Mouse (Mus musculus) forebrain, embryonic 12.5 days (tissue): ENCODE data around the gene Lsamp. TPM values are rescaled to one million over a fixed set of nuclear protein-coding genes. Genes with fewer than 3 reads are reported as not detected.

Experiments
- ATAC-seq: fragments of 200-750 bp; cut with Nextera tagmentation; 2 replicates; pipeline ENCODE4 v1.8.0; 2017; ENCODE audit warnings: moderate TSS enrichment; ENCODE audit not compliant: low FRiP score
- H3K27ac ChIP-seq: fragments of 300-500 bp; sonication (generic); 2 replicates; pipeline ENCODE4 v1.5.1; 2016; ENCODE audit warnings: mild to moderate bottlenecking
- H3K27me3 ChIP-seq: fragments of 300-500 bp; sonication (generic); 2 replicates; pipeline ENCODE4 v1.6.1; 2016; ENCODE audit warnings: mild to moderate bottlenecking
- H3K36me3 ChIP-seq: fragments of 300-500 bp; sonication (generic); replicated peaks from 2 replicates; pipeline ENCODE4 v1.6.1; 2016; ENCODE audit warnings: mild to moderate bottlenecking
- H3K4me1 ChIP-seq: fragments of 300-500 bp; sonication (generic); 2 replicates; pipeline ENCODE4 v1.6.1; 2016
- H3K4me2 ChIP-seq: fragments of 300-500 bp; sonication (generic); 2 replicates; pipeline ENCODE4 v1.6.1; 2016; ENCODE audit warnings: mild to moderate bottlenecking, moderate library complexity
- H3K4me3 ChIP-seq: fragments of 300-500 bp; sonication (generic); replicated peaks from 2 replicates; pipeline ENCODE4 v1.5.1; 2016; ENCODE audit warnings: mild to moderate bottlenecking
- H3K9ac ChIP-seq: fragments of 300-500 bp; sonication (generic); 2 replicates; pipeline ENCODE4 v1.6.1; 2016; ENCODE audit warnings: mild to moderate bottlenecking
- H3K9me3 ChIP-seq: fragments of 300-500 bp; sonication (generic); 2 replicates; pipeline ENCODE4 v1.6.1; 2016
- WGBS: fragments of 180-500 bp; shearing (Covaris S2); methylation state at CpG from one replicate; pipeline ENCODE4 v1.1.7; 2016; 5-methylcytosine and 5-hydroxymethylcytosine counted together
- polyA plus RNA-seq: library from polyadenylated mRNA; unstranded; fragments of >200 nt; fragmentation: Nextera tagmentation; extraction: Ambion mirVana; gene quantifications from 2 replicates; pipeline ENCODE4 v1.2.1, GENCODE M21; 2016

Lsamp gene
- 24.6 and 26.9 TPM in 2 replicates for polyA plus RNA-seq

DNA sequence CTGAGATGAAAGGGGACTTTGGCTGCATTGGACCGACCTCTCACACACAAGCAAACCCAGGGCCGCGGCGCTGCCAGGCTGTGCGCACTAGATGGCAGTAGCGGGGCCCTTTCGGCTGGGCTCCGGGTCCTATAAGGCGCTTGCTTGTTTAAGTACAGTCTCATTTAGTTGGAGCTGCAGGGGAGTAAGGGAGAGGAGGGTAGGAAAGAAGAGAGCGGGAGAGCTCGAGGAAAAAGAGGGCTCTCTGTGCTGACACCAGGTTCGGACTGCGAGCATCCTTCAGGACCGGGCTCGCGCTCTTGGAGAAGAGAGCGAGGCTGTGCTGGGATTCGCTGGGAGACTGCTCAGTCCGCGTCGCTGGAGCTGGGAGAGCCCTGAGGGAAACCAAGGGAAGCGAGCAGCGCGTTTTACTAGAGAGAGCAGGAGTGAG lies at the start of gene Lsamp:
Gene Lsamp (plus strand): TSS at position 157 of the 430 bp plus-strand sequence.
- H3K9ac ChIP-seq: peak within 1 kb of the TSS; percentile 64
- no peaks in the 10 kb centered on the region for H3K9me3 ChIP-seq
- WGBS: under 1% methylated on average over 24 of the region's 24 CpGs
- H3K4me1 ChIP-seq: peaks cover 7% of the 10 kb centered on the region
- peak; percentile 95 for ATAC-seq
- H3K36me3 ChIP-seq: no peaks in the 10 kb centered on the region
- H3K4me3 ChIP-seq: peak within 1 kb of the TSS; percentile 61
- H3K27ac ChIP-seq: peak within 1 kb of the TSS; percentile 50; the same call in 1 of the 2 replicates
- H3K27me3 ChIP-seq: 0 out of 2 replicates have a peak, but pooled peaks cover 3% of the 10 kb centered on the region
- peak within 1 kb of the TSS; percentile 94 for H3K4me2 ChIP-seq

DNA sequence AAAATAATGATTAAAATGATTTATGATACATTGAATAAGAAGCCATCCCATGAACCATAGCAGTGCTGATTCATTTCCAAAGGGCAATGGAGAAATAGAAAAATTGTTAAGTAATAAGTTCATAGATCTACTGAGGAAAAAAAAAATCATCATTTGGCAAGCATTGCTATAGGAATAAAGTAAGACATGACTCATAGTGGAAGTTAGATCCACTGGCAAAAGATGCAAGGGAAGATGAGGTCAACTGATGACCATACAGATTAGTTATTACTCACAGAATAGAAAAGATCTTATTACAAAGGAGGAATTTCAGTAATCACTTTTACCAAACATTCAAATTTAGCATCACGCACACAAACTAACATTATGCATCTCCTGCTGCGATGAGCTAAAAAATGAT lies 26.5 kb upstream of the Lsamp start:
- WGBS: 92% methylated on average over 2 of the region's 2 CpGs
- no peaks in the 10 kb centered on the region for H3K27me3 ChIP-seq
- no peak for ATAC-seq
- H3K9ac ChIP-seq: no peak overlapping the region
- H3K9me3 ChIP-seq: no peaks in the 10 kb centered on the region
- H3K36me3 ChIP-seq: no peaks in the 10 kb centered on the region
- no peak overlapping the region for H3K4me2 ChIP-seq
- no peak overlapping the region for H3K27ac ChIP-seq
- no peaks in the 10 kb centered on the region for H3K4me1 ChIP-seq
- no peak overlapping the region for H3K4me3 ChIP-seq

DNA sequence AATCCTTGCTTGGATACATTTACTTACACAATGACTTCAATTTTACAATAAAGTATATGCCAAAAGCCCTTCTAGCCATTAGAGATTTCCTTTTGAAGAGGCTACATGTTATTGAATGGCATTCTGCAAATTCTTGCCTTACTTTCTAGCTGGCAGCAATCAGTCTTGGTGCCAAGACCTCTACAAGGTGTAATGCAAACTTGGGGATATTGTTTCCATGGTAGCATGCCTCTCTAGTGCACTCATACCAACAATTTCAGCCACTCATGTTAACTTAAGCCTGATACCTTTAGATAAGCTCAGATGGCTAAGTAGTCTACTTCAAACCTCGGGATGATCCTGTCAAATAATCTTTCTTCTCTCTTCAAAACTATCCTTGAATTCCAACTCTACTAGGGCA lies 11.4 kb upstream of the Lsamp start:
- 82% methylated on average over 1 of the region's 1 CpGs for WGBS
- Histone ChIP-seq H3K36me3 (no peaks in the 10 kb centered on the region), H3K9me3 (no peaks in the 10 kb centered on the region), H3K27me3 (no peaks in the 10 kb centered on the region), H3K9ac (no peak overlapping the region), H3K27ac (no peak overlapping the region), H3K4me3 (no peak overlapping the region), H3K4me1 (no peaks in the 10 kb centered on the region), H3K4me2 (no peak overlapping the region)
- ATAC-seq: no peak

DNA sequence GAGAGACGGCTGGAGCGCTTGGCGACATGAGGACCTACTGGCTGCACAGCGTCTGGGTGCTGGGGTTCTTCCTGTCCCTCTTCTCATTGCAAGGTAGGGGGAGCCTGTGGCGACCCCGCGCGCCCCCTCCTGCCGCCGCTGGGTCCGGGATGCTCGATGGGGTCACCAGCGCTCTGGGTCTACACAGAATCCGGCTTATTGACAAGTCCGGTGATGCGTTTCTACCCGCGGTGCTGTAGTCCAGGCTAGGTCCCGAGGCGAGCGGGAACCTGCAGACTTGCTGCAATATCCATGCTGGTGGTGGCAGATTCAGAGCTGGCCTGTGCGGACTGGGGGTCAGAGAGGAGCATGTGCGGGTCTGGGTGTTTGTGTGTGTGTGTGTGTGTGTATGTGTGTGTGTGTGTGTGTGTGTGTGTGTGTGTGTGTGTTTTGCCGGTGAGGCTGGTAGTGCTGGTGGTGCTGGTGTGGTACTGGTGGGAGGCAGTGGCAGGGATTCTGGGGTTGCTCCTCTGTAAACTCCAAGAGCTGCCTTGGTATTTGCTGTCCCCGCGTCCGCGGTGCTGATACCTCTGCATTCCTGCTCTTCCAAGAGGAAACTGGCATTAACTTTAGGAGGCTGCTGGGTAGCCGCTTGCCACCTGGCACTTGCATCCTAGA lies 602 bp downstream of the Lsamp start:
- 0 out of 2 replicates have a peak, but pooled peaks cover 3% of the 10 kb centered on the region for H3K27me3 ChIP-seq
- 2% methylated on average over 28 of the region's 29 CpGs for WGBS
- H3K9ac ChIP-seq: peak overlapping the region; percentile 64
- H3K4me3 ChIP-seq: peak overlapping the region; percentile 61
- ATAC-seq: peak; percentile 75
- H3K4me1 ChIP-seq: peaks cover 7% of the 10 kb centered on the region
- H3K36me3 ChIP-seq: no peaks in the 10 kb centered on the region
- H3K9me3 ChIP-seq: no peaks in the 10 kb centered on the region
- H3K4me2 ChIP-seq: peak overlapping the region; percentile 94
- peak overlapping the region; percentile 50; the same call in 1 of the 2 replicates for H3K27ac ChIP-seq

DNA sequence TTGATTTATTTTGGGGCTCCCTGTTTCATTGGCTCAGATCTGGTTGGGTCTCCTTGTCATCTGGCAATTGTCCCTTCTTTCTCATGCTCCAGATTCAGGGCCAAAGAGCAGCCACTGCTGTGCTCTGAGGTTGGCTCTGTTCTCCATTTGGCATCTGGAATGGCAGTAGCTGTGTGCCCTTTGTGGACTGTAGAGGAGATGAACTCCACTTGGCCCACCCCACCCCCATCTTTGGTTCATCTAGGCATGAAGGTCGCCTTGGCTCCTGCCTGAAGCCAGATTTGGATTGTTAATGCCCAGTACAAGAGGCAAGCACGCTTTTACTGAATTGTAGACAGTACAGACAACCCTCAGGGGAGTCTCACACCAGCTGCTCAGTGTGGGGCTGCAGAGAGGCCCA lies 4.3 kb downstream of the Lsamp start:
- Histone ChIP-seq H3K27ac (no peak overlapping the region), H3K27me3 (0 out of 2 replicates have a peak, but pooled peaks cover 3% of the 10 kb centered on the region), H3K9me3 (no peaks in the 10 kb centered on the region), H3K36me3 (no peaks in the 10 kb centered on the region), H3K4me2 (no peak overlapping the region), H3K9ac (no peak overlapping the region), H3K4me1 (peaks cover 7% of the 10 kb centered on the region), H3K4me3 (no peak overlapping the region)
- WGBS: 59% methylated on average over 2 of the region's 2 CpGs
- ATAC-seq: no peak

DNA sequence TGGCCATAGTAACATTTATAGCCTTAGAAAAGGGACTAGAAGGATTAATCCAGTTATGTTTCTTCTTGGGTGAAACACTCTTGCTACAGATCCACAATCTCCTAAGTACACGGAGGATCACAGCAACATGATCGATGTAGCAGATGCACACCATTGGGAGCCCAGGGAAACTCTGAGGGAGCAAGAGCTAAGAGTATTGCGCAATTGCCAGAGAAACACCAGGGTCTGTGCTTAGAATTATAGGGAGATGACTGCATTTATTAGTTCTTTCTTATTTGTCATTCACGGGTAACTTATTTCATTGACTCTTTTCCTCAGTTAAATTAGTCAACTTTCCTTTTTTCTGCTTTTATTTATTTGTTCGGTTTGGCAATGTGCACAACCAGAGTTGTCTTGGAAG lies 10.7 kb downstream of the Lsamp start:
- no peak overlapping the region for H3K9ac ChIP-seq
- no peak overlapping the region for H3K27ac ChIP-seq
- no peak overlapping the region for H3K4me2 ChIP-seq
- no peak overlapping the region for H3K4me3 ChIP-seq
- H3K27me3 ChIP-seq: no peaks in the 10 kb centered on the region
- ATAC-seq: no peak
- H3K36me3 ChIP-seq: no peaks in the 10 kb centered on the region
- H3K9me3 ChIP-seq: no peaks in the 10 kb centered on the region
- no peaks in the 10 kb centered on the region for H3K4me1 ChIP-seq
- 89% methylated on average over 5 of the region's 5 CpGs for WGBS

DNA sequence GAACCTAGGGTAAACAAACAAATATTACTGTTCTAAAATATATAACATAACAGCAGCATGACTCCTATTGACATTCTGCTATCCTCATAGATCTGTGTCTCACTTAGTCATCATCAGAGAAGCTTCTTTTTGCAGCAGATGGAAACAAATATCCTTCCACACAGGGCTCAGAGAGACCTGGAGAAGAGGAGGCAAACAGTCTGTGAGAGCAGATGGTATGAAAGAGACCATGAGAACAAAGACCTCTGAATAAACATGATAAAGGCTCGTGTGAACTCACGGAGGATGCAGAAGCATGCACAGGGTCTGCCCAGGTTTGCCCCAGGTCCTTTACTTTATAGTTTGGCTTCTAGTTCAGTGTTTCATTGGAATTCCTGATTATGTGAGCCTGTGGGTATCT lies 24.6 kb downstream of the Lsamp start:
- no peak overlapping the region for H3K9ac ChIP-seq
- no peaks in the 10 kb centered on the region for H3K4me1 ChIP-seq
- no peak overlapping the region for H3K27ac ChIP-seq
- no peak overlapping the region for H3K4me3 ChIP-seq
- no peaks in the 10 kb centered on the region for H3K36me3 ChIP-seq
- 60% methylated on average over 2 of the region's 2 CpGs for WGBS
- H3K4me2 ChIP-seq: no peak overlapping the region
- ATAC-seq: no peak
- no peaks in the 10 kb centered on the region for H3K9me3 ChIP-seq
- no peaks in the 10 kb centered on the region for H3K27me3 ChIP-seq

DNA sequence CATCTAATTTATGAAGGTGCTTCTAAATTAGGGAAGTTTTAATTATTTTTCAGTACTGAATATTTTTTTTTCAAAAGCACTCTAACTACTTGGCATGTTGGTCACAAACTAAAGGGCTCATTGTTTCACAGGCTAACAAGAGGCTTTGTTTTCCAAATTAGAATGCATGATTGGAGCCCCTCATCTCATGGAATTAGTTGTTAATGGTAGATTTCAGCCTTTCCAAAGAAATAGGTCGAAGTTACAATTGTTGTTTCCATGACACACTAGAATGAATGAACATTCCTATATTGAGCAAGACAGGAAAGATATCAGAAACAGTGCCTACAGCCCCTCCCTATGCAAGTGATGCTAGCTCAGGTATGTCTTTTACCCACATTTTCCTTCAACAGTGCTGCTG lies 26.9 kb downstream of the Lsamp start:
- H3K36me3 ChIP-seq: no peaks in the 10 kb centered on the region
- 28% methylated on average over 1 of the region's 1 CpGs for WGBS
- ATAC-seq: no peak
- no peak overlapping the region for H3K4me2 ChIP-seq
- no peak overlapping the region for H3K27ac ChIP-seq
- H3K4me3 ChIP-seq: no peak overlapping the region
- H3K9me3 ChIP-seq: no peaks in the 10 kb centered on the region
- H3K4me1 ChIP-seq: no peaks in the 10 kb centered on the region
- no peaks in the 10 kb centered on the region for H3K27me3 ChIP-seq
- H3K9ac ChIP-seq: no peak overlapping the region

DNA sequence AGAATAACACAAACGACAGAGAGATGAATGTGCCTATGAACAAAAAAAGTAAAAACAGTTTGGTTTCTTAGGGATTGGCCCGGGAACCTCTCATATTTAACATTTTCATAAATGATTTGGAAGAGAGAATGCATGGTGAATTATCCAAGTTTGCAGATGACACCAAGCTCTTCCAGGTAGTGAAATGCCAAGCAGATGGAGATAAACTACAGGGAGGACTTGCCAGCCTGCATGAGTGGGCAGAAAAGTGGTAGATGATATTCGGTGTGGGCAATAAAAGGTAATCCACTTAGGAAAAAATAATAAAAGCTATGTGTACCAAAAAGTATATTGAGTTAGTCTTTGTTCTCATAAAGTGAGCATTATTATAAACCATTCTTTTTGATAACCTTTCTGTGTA lies 38.5 kb downstream of the Lsamp start:
- H3K27me3 ChIP-seq: no peaks in the 10 kb centered on the region
- H3K9ac ChIP-seq: no peak overlapping the region
- no peak overlapping the region for H3K4me3 ChIP-seq
- no peaks in the 10 kb centered on the region for H3K4me1 ChIP-seq
- H3K36me3 ChIP-seq: no peaks in the 10 kb centered on the region
- WGBS: 92% methylated on average over 3 of the region's 3 CpGs
- no peak overlapping the region for H3K27ac ChIP-seq
- H3K9me3 ChIP-seq: no peaks in the 10 kb centered on the region
- no peak for ATAC-seq
- H3K4me2 ChIP-seq: no peak overlapping the region

DNA sequence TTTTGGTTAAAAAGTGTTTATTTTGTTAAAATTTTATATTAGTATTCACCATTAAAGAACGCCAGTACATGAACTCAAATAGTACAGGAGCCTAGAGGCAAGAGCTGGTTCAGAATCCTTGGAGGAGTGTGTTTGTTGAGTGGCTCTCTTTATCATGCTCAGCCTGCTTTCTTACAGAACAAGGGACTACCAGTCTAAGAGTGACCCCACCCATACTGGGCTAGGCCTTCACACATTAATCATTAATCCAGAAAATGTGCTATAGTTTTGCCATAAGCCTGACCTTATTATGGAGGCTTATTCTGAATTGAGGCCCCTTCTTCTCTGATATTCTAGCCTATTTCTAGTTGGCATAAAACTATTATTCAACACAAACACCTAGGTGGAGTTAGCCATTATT lies 52.6 kb downstream of the Lsamp start:
- Histone ChIP-seq H3K9ac (no peak overlapping the region), H3K4me2 (no peak overlapping the region), H3K27me3 (no peaks in the 10 kb centered on the region), H3K9me3 (no peaks in the 10 kb centered on the region), H3K36me3 (no peaks in the 10 kb centered on the region), H3K4me3 (no peak overlapping the region), H3K27ac (no peak overlapping the region), H3K4me1 (no peaks in the 10 kb centered on the region)
- ATAC-seq: no peak
- WGBS: 89% methylated on average over 1 of the region's 1 CpGs

DNA sequence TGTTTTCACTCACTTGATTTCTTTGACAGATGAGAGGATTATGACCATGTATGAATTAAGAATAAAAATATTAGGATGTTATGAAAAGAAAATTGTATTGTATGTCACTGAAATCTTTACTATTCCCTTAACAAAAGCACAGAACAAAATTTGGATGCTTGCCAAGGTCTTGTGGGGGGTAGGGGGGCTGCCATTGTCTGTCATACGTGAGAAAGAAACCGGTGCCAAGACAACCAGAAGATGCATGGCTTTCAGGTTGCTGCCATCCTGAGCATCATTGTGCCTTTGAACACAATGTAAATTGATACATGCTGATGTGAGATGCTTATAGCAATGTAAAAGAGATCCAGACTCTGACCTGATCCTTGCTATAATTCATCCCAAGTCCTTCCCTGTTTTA lies 75.4 kb downstream of the Lsamp start:
- Histone ChIP-seq H3K9me3 (no peaks in the 10 kb centered on the region), H3K4me3 (no peak overlapping the region), H3K4me1 (no peaks in the 10 kb centered on the region), H3K27me3 (no peaks in the 10 kb centered on the region), H3K36me3 (no peaks in the 10 kb centered on the region), H3K27ac (no peak overlapping the region), H3K4me2 (no peak overlapping the region), H3K9ac (no peak overlapping the region)
- WGBS: 63% methylated on average over 2 of the region's 2 CpGs
- ATAC-seq: no peak

DNA sequence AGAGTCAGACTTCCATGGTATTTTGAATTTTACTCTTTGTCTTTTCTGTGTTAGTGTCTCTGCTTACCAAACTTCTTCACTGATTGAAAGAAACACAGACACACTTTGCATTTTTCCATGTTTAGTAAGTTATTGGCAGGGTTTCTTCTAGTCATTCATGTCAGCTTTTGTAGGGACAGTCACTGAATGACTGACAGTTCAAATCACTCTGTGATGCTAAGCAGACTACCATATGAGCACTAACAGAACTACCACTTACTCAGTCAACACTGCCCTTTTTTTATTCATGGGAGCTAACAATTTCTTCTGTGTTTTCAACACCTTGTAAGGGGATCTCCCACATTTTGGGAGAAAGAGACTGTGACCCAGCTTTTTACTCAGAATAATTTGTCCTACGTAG lies 75.8 kb downstream of the Lsamp start:
- 87% methylated on average over 1 of the region's 1 CpGs for WGBS

DNA sequence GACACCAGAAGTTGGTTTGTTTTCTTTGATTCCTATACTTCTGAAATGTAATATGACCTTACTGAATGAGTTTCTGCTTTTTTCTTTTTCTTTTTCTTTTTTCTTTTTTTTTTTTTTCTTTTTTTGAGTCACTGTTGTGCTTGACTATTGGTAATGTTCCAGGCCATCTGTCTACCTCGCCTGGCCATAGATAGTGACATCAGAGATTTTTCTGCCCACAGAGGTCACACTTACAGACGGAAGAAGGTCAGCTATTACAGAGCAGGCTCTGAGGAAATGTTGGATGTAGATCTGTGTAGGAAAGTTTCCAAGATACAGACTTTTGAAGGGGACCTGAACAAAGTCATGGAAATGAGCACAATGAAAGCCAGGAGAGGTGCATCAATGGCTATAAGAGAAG lies 76.3 kb downstream of the Lsamp start:
- WGBS: 73% methylated on average over 2 of the region's 2 CpGs

More for the DNA sequence above, 75.8 kb downstream of the Lsamp start:
- ATAC-seq: no peak
- H3K27me3 ChIP-seq: no peaks in the 10 kb centered on the region
- H3K36me3 ChIP-seq: no peaks in the 10 kb centered on the region
- H3K4me3 ChIP-seq: no peak overlapping the region
- H3K4me2 ChIP-seq: no peak overlapping the region
- no peaks in the 10 kb centered on the region for H3K4me1 ChIP-seq
- H3K27ac ChIP-seq: no peak overlapping the region
- H3K9me3 ChIP-seq: no peaks in the 10 kb centered on the region
- H3K9ac ChIP-seq: no peak overlapping the region

More for the DNA sequence above, 76.3 kb downstream of the Lsamp start:
- Histone ChIP-seq H3K4me1 (no peaks in the 10 kb centered on the region), H3K4me3 (no peak overlapping the region), H3K9me3 (no peaks in the 10 kb centered on the region), H3K4me2 (no peak overlapping the region), H3K9ac (no peak overlapping the region), H3K27ac (no peak overlapping the region), H3K27me3 (no peaks in the 10 kb centered on the region), H3K36me3 (no peaks in the 10 kb centered on the region)
- ATAC-seq: no peak
